Mouse (Mus musculus): ENCODE data around the gene Gnb3. TPM values are rescaled to one million over a fixed set of nuclear protein-coding genes. Genes with fewer than 3 reads are reported as not detected.
"Not testable (repeated sequence)": the region's sequence is repeated elsewhere in the genome, so short reads cannot be mapped to it uniquely, and the experiment has no call there.

Gnb3 gene
- polyA plus RNA-seq, 1 experiment from 2014 or later, result 0.22 TPM

GRCm38 (mm10) chr6:124804341-124804740 is 35.7 kb downstream of the Gnb3 start:
- Histone ChIP-seq H3K4me3 (ENCODE audit: low read depth, low read length) (no peak overlapping the region), H3K36me3 (ENCODE audit: control insufficient read depth, insufficient read depth, low read length) (no peaks in the 10 kb centered on the region), H3K9me3 (ENCODE audit: control insufficient read depth, low read length) (no peaks in the 10 kb centered on the region), H3K4me1 (replicated peaks; ENCODE audit: control insufficient read depth, insufficient read depth, low read length) (peaks cover 7% of the 10 kb centered on the region; the same call in 1 of the 2 replicates), H3K4me2 (replicated peaks; ENCODE audit: low read depth, low read length) (no peak overlapping the region), H3K9ac (ENCODE audit: low read depth, low read length) (no peak overlapping the region), H3K27ac (ENCODE audit: low read depth, low read length) (no peak overlapping the region), H3K27me3 (ENCODE audit: control insufficient read depth, insufficient read depth, low read length) (no peaks in the 10 kb centered on the region)
- WGBS, result 91% methylated on average over 3 of the region's 3 CpGs
- ATAC-seq (ENCODE audit: low FRiP score) (no peak), DNase-seq (ENCODE audit: low spot score) (no peak)

GRCm38 (mm10) chr6:124803691-124804090 is 36.4 kb downstream of the Gnb3 start:
- not testable (repeated sequence) for H3K36me3 ChIP-seq (ENCODE audit: control insufficient read depth, insufficient read depth, low read length); H3K4me2 ChIP-seq (replicated peaks; ENCODE audit: low read depth, low read length); H3K27me3 ChIP-seq (ENCODE audit: control insufficient read depth, insufficient read depth, low read length); ATAC-seq (ENCODE audit: low FRiP score); H3K9ac ChIP-seq (ENCODE audit: low read depth, low read length); H3K9me3 ChIP-seq (ENCODE audit: control insufficient read depth, low read length); H3K4me1 ChIP-seq (replicated peaks; ENCODE audit: control insufficient read depth, insufficient read depth, low read length); DNase-seq (ENCODE audit: low spot score); H3K27ac ChIP-seq (ENCODE audit: low read depth, low read length); H3K4me3 ChIP-seq (ENCODE audit: low read depth, low read length)
- 97% methylated on average over 4 of the region's 4 CpGs for WGBS

- WGBS, result 77% methylated on average over 3 of the region's 3 CpGs
- H3K9me3 ChIP-seq (ENCODE audit: control insufficient read depth, low read length), result no peaks in the 10 kb centered on the region
- no peaks in the 10 kb centered on the region for H3K27me3 ChIP-seq (ENCODE audit: control insufficient read depth, insufficient read depth, low read length)
- no peak overlapping the region for H3K9ac ChIP-seq (ENCODE audit: low read depth, low read length)
- no peak overlapping the region for H3K4me2 ChIP-seq (replicated peaks; ENCODE audit: low read depth, low read length)
- no peak overlapping the region for H3K4me3 ChIP-seq (ENCODE audit: low read depth, low read length)
- H3K27ac ChIP-seq (ENCODE audit: low read depth, low read length), result no peak overlapping the region
- H3K36me3 ChIP-seq (ENCODE audit: control insufficient read depth, insufficient read depth, low read length), result no peaks in the 10 kb centered on the region
- ATAC-seq (ENCODE audit: low FRiP score), result no peak
- DNase-seq (ENCODE audit: low spot score), result no peak
- H3K4me1 ChIP-seq (replicated peaks; ENCODE audit: control insufficient read depth, insufficient read depth, low read length), result peaks cover 3% of the 10 kb centered on the region; the same call in 1 of the 2 replicates
These were observed 37.0 kb downstream of the Gnb3 start for GRCm38 (mm10) chr6:124803061-124803460.

GRCm38 (mm10) chr6:124802400-124802799 is 37.7 kb downstream of the Gnb3 start:
- H3K4me1 ChIP-seq (replicated peaks; ENCODE audit: control insufficient read depth, insufficient read depth, low read length); H3K4me3 ChIP-seq (ENCODE audit: low read depth, low read length); H3K9me3 ChIP-seq (ENCODE audit: control insufficient read depth, low read length); H3K36me3 ChIP-seq (ENCODE audit: control insufficient read depth, insufficient read depth, low read length); H3K27ac ChIP-seq (ENCODE audit: low read depth, low read length); ATAC-seq (ENCODE audit: low FRiP score); H3K27me3 ChIP-seq (ENCODE audit: control insufficient read depth, insufficient read depth, low read length); H3K4me2 ChIP-seq (replicated peaks; ENCODE audit: low read depth, low read length); H3K9ac ChIP-seq (ENCODE audit: low read depth, low read length): not testable (repeated sequence)
- WGBS, result 20% methylated on average over 4 of the region's 9 CpGs
- peak; percentile 34 for DNase-seq (ENCODE audit: low spot score)

- Histone ChIP-seq H3K36me3 (ENCODE audit: control insufficient read depth, insufficient read depth, low read length) (no peaks in the 10 kb centered on the region), H3K27me3 (ENCODE audit: control insufficient read depth, insufficient read depth, low read length) (no peaks in the 10 kb centered on the region), H3K27ac (ENCODE audit: low read depth, low read length) (no peak overlapping the region), H3K9ac (ENCODE audit: low read depth, low read length) (no peak overlapping the region), H3K9me3 (ENCODE audit: control insufficient read depth, low read length) (no peaks in the 10 kb centered on the region), H3K4me2 (replicated peaks; ENCODE audit: low read depth, low read length) (no peak overlapping the region), H3K4me1 (replicated peaks; ENCODE audit: control insufficient read depth, insufficient read depth, low read length) (no peaks in the 10 kb centered on the region), H3K4me3 (ENCODE audit: low read depth, low read length) (no peak overlapping the region)
- no peak for DNase-seq (ENCODE audit: low spot score)
- 82% methylated on average over 2 of the region's 2 CpGs for WGBS
- ATAC-seq (ENCODE audit: low FRiP score), result no peak
These were observed 43.9 kb downstream of the Gnb3 start for GRCm38 (mm10) chr6:124796200-124796599.

- Histone ChIP-seq H3K9ac (ENCODE audit: low read depth, low read length) (no peak overlapping the region), H3K4me1 (replicated peaks; ENCODE audit: control insufficient read depth, insufficient read depth, low read length) (no peaks in the 10 kb centered on the region), H3K27ac (ENCODE audit: low read depth, low read length) (no peak overlapping the region), H3K27me3 (ENCODE audit: control insufficient read depth, insufficient read depth, low read length) (no peaks in the 10 kb centered on the region), H3K4me2 (replicated peaks; ENCODE audit: low read depth, low read length) (no peak overlapping the region), H3K9me3 (ENCODE audit: control insufficient read depth, low read length) (no peaks in the 10 kb centered on the region), H3K4me3 (ENCODE audit: low read depth, low read length) (no peak overlapping the region), H3K36me3 (ENCODE audit: control insufficient read depth, insufficient read depth, low read length) (no peaks in the 10 kb centered on the region)
- WGBS, result 69% methylated on average over 4 of the region's 4 CpGs
- DNase-seq (ENCODE audit: low spot score), result no peak
- ATAC-seq (ENCODE audit: low FRiP score), result no peak
These were observed 44.3 kb downstream of the Gnb3 start for GRCm38 (mm10) chr6:124795781-124796180.

- Histone ChIP-seq H3K36me3 (ENCODE audit: control insufficient read depth, insufficient read depth, low read length) (no peaks in the 10 kb centered on the region), H3K27ac (ENCODE audit: low read depth, low read length) (no peak overlapping the region), H3K4me3 (ENCODE audit: low read depth, low read length) (no peak overlapping the region), H3K27me3 (ENCODE audit: control insufficient read depth, insufficient read depth, low read length) (no peaks in the 10 kb centered on the region), H3K4me2 (replicated peaks; ENCODE audit: low read depth, low read length) (no peak overlapping the region), H3K4me1 (replicated peaks; ENCODE audit: control insufficient read depth, insufficient read depth, low read length) (no peaks in the 10 kb centered on the region), H3K9ac (ENCODE audit: low read depth, low read length) (no peak overlapping the region), H3K9me3 (ENCODE audit: control insufficient read depth, low read length) (no peaks in the 10 kb centered on the region)
- 84% methylated on average over 3 of the region's 3 CpGs for WGBS
- DNase-seq (ENCODE audit: low spot score) (no peak), ATAC-seq (ENCODE audit: low FRiP score) (no peak)
These were observed 48.2 kb downstream of the Gnb3 start for GRCm38 (mm10) chr6:124791911-124792310.

GRCm38 (mm10) chr6:124790121-124790520 is 50.0 kb downstream of the Gnb3 start:
- WGBS, result 73% methylated on average over 4 of the region's 4 CpGs
- Histone ChIP-seq H3K9me3 (ENCODE audit: control insufficient read depth, low read length) (no peaks in the 10 kb centered on the region), H3K9ac (ENCODE audit: low read depth, low read length) (no peak overlapping the region), H3K4me2 (replicated peaks; ENCODE audit: low read depth, low read length) (no peak overlapping the region), H3K27me3 (ENCODE audit: control insufficient read depth, insufficient read depth, low read length) (no peaks in the 10 kb centered on the region), H3K4me1 (replicated peaks; ENCODE audit: control insufficient read depth, insufficient read depth, low read length) (no peaks in the 10 kb centered on the region), H3K36me3 (ENCODE audit: control insufficient read depth, insufficient read depth, low read length) (no peaks in the 10 kb centered on the region), H3K27ac (ENCODE audit: low read depth, low read length) (no peak overlapping the region), H3K4me3 (ENCODE audit: low read depth, low read length) (no peak overlapping the region)
- no peak for DNase-seq (ENCODE audit: low spot score)
- no peak for ATAC-seq (ENCODE audit: low FRiP score)

GRCm38 (mm10) chr6:124789519-124789918 is 50.6 kb downstream of the Gnb3 start:
- DNase-seq (ENCODE audit: low spot score) (no peak), ATAC-seq (ENCODE audit: low FRiP score) (no peak)
- WGBS, result 83% methylated on average over 4 of the region's 4 CpGs

More at GRCm38 (mm10) chr6:124789519-124789918, 50.6 kb downstream of the Gnb3 start:
- Histone ChIP-seq H3K9me3 (ENCODE audit: control insufficient read depth, low read length) (no peaks in the 10 kb centered on the region), H3K27me3 (ENCODE audit: control insufficient read depth, insufficient read depth, low read length) (no peaks in the 10 kb centered on the region), H3K4me1 (replicated peaks; ENCODE audit: control insufficient read depth, insufficient read depth, low read length) (no peaks in the 10 kb centered on the region), H3K4me2 (replicated peaks; ENCODE audit: low read depth, low read length) (no peak overlapping the region), H3K36me3 (ENCODE audit: control insufficient read depth, insufficient read depth, low read length) (no peaks in the 10 kb centered on the region), H3K4me3 (ENCODE audit: low read depth, low read length) (no peak overlapping the region), H3K27ac (ENCODE audit: low read depth, low read length) (no peak overlapping the region), H3K9ac (ENCODE audit: low read depth, low read length) (no peak overlapping the region)

Data from hindbrain, embryonic 11.5 days (tissue).